Mouse (Mus musculus): Measurements from ENCODE around the gene Ampd2. TPM values are rescaled to one million over a fixed set of nuclear protein-coding genes. Genes with fewer than 3 reads are reported as not detected.

The Ampd2 gene
- polyA plus RNA-seq, 1 experiment from 2014 or later: 43.8 TPM

GRCm38 (mm10) chr3:108067370-108067934, 19.0 kb downstream of the Ampd2 start:
- no peak for DNase-seq (ENCODE audit: low spot score)
- Histone ChIP-seq H3K4me3 (replicated peaks; ENCODE audit: low read length) (no peak overlapping the region), H3K36me3 (replicated peaks; ENCODE audit: control insufficient read depth, insufficient read depth) (peaks cover 7% of the 10 kb centered on the region; the same call in 1 of the 2 replicates), H3K9ac (no peak overlapping the region), H3K27ac (no peak overlapping the region), H3K4me1 (replicated peaks; ENCODE audit: control insufficient read depth, insufficient read depth, low read length) (no peaks in the 10 kb centered on the region), H3K27me3 (ENCODE audit: control insufficient read depth, insufficient read depth, low read length) (no peaks in the 10 kb centered on the region), H3K9me3 (ENCODE audit: control insufficient read depth, low read length) (no peaks in the 10 kb centered on the region), H3K4me2 (replicated peaks) (no peak overlapping the region)
- no peak for ATAC-seq (ENCODE audit: low FRiP score)
- 67% methylated on average over 6 of the region's 6 CpGs for WGBS

- Histone ChIP-seq H3K27ac (no peak overlapping the region), H3K4me1 (replicated peaks; ENCODE audit: control insufficient read depth, insufficient read depth, low read length) (no peaks in the 10 kb centered on the region), H3K9me3 (ENCODE audit: control insufficient read depth, low read length) (no peaks in the 10 kb centered on the region), H3K4me3 (replicated peaks; ENCODE audit: low read length) (no peak overlapping the region), H3K9ac (no peak overlapping the region), H3K27me3 (ENCODE audit: control insufficient read depth, insufficient read depth, low read length) (no peaks in the 10 kb centered on the region), H3K4me2 (replicated peaks) (no peak overlapping the region), H3K36me3 (replicated peaks; ENCODE audit: control insufficient read depth, insufficient read depth) (no peaks in the 10 kb centered on the region)
- WGBS: 84% methylated on average over 9 of the region's 9 CpGs
- DNase-seq (ENCODE audit: low spot score) (no peak), ATAC-seq (ENCODE audit: low FRiP score) (no peak)
Measured at GRCm38 (mm10) chr3:108065551-108065950, 20.9 kb downstream of the Ampd2 start.

DNA sequence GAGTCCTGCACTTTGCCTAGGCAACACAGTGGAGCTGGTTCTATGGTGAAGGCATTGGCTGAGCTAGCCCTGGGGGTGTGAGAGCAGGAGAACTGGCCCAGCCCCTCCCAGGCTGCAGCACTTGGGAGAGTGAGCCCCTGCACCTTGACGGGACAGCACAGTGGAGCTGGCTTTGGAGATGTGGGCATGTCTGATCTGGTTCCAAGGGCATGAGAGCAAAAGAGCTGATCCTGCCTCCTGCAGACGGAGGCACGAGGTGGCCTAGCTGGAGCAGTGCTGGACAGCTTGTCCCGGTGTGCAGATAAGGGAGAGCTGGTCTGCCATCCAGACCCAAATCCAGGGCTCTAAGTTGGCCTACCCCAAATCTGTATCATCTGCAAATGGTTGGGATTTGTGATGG, 21.8 kb downstream of the Ampd2 start:
- Histone ChIP-seq H3K9me3 (ENCODE audit: control insufficient read depth, low read length) (no peaks in the 10 kb centered on the region), H3K4me3 (replicated peaks; ENCODE audit: low read length) (no peak overlapping the region), H3K4me1 (replicated peaks; ENCODE audit: control insufficient read depth, insufficient read depth, low read length) (no peaks in the 10 kb centered on the region), H3K9ac (no peak overlapping the region), H3K27me3 (ENCODE audit: control insufficient read depth, insufficient read depth, low read length) (no peaks in the 10 kb centered on the region), H3K36me3 (replicated peaks; ENCODE audit: control insufficient read depth, insufficient read depth) (no peaks in the 10 kb centered on the region), H3K4me2 (replicated peaks) (no peak overlapping the region), H3K27ac (no peak overlapping the region)
- 79% methylated on average over 4 of the region's 4 CpGs for WGBS
- ATAC-seq (ENCODE audit: low FRiP score) (no peak), DNase-seq (ENCODE audit: low spot score) (no peak)

GRCm38 (mm10) chr3:108062648-108063047, 23.8 kb downstream of the Ampd2 start:
- WGBS: 85% methylated on average over 8 of the region's 8 CpGs
- ATAC-seq (ENCODE audit: low FRiP score) (no peak), DNase-seq (ENCODE audit: low spot score) (no peak)
- Histone ChIP-seq H3K4me1 (replicated peaks; ENCODE audit: control insufficient read depth, insufficient read depth, low read length) (no peaks in the 10 kb centered on the region), H3K4me3 (replicated peaks; ENCODE audit: low read length) (no peak overlapping the region), H3K36me3 (replicated peaks; ENCODE audit: control insufficient read depth, insufficient read depth) (no peaks in the 10 kb centered on the region), H3K4me2 (replicated peaks) (no peak overlapping the region), H3K9ac (no peak overlapping the region), H3K27ac (no peak overlapping the region), H3K27me3 (ENCODE audit: control insufficient read depth, insufficient read depth, low read length) (no peaks in the 10 kb centered on the region), H3K9me3 (ENCODE audit: control insufficient read depth, low read length) (no peaks in the 10 kb centered on the region)

DNA sequence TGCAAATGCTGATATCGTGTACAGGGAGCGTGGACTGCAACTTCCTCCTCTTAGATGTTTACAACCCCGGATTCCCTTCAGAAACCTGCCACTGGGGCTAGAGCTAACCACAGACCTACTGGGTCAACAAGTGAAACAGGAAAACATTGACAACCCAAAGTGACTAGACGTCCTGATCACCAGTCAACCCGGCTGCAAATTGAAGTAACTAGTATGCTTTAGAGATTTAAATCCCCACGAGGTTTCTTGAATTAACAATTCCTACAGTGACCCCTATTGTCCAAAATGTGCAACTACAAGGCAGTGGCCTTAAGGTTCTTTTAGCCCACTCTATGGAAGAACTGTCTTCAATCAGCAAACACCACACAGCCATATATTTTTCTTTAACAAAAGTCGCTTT, 25.0 kb downstream of the Ampd2 start:
- no peak overlapping the region for H3K9ac ChIP-seq
- no peak overlapping the region for H3K27ac ChIP-seq
- DNase-seq (ENCODE audit: low spot score) (peak; percentile 89), ATAC-seq (ENCODE audit: low FRiP score) (no peak)
- no peaks in the 10 kb centered on the region for H3K4me1 ChIP-seq (replicated peaks; ENCODE audit: control insufficient read depth, insufficient read depth, low read length)
- 26% methylated on average over 7 of the region's 7 CpGs for WGBS
- no peak overlapping the region for H3K4me2 ChIP-seq (replicated peaks)
- H3K4me3 ChIP-seq (replicated peaks; ENCODE audit: low read length): no peak overlapping the region
- H3K36me3 ChIP-seq (replicated peaks; ENCODE audit: control insufficient read depth, insufficient read depth): no peaks in the 10 kb centered on the region
- H3K27me3 ChIP-seq (ENCODE audit: control insufficient read depth, insufficient read depth, low read length): no peaks in the 10 kb centered on the region
- H3K9me3 ChIP-seq (ENCODE audit: control insufficient read depth, low read length): no peaks in the 10 kb centered on the region

DNA sequence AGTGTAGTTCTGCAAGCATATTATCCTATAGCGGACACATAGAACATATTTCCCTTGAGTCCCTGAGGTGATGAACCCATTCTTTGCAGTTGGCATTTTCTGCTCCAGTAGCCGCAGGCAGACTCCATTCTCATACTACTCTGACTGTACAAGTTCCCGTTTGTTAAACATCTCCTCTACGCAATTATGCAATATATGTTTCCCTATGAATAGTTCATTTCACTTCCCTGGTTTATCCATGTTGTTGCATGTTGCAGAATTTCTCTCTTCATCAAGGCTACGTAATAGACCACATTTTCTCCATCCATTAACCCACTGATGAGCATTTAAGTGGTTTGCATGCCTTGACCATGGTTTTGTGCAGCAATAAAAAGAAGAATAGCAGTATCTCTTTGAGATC, 36.0 kb downstream of the Ampd2 start:
- ATAC-seq (ENCODE audit: low FRiP score) (no peak), DNase-seq (ENCODE audit: low spot score) (no peak)
- Histone ChIP-seq H3K9me3 (ENCODE audit: control insufficient read depth, low read length) (no peaks in the 10 kb centered on the region), H3K4me2 (replicated peaks) (no peak overlapping the region), H3K27ac (no peak overlapping the region), H3K4me3 (replicated peaks; ENCODE audit: low read length) (no peak overlapping the region), H3K9ac (no peak overlapping the region), H3K27me3 (ENCODE audit: control insufficient read depth, insufficient read depth, low read length) (no peaks in the 10 kb centered on the region), H3K4me1 (replicated peaks; ENCODE audit: control insufficient read depth, insufficient read depth, low read length) (no peaks in the 10 kb centered on the region), H3K36me3 (replicated peaks; ENCODE audit: control insufficient read depth, insufficient read depth) (no peaks in the 10 kb centered on the region)
- WGBS: 89% methylated on average over 5 of the region's 5 CpGs

DNA sequence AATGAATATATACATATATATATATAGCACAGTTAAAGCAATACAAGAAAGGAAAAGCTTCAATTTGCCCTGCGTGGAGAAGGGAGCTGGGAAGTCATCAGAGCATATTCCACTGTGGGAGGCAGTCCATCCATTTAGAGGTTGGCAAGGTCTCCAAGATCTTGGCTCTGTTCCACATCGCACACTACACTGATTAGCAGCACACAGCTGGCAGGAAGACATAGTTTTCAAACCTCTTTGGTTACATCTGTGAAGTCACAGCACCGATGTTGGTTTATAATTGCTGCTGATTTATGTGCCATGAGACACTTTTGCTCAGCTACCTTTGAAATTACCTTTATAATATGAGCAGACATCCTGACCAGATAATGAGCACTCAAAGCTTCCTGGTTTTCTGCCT, 38.1 kb downstream of the Ampd2 start:
- no peak overlapping the region for H3K9ac ChIP-seq
- H3K9me3 ChIP-seq (ENCODE audit: control insufficient read depth, low read length): no peaks in the 10 kb centered on the region
- ATAC-seq (ENCODE audit: low FRiP score) (no peak), DNase-seq (ENCODE audit: low spot score) (no peak)
- no peak overlapping the region for H3K4me2 ChIP-seq (replicated peaks)
- no peaks in the 10 kb centered on the region for H3K27me3 ChIP-seq (ENCODE audit: control insufficient read depth, insufficient read depth, low read length)
- peaks cover 11% of the 10 kb centered on the region for H3K4me1 ChIP-seq (replicated peaks; ENCODE audit: control insufficient read depth, insufficient read depth, low read length)
- 70% methylated on average over 3 of the region's 3 CpGs for WGBS
- H3K27ac ChIP-seq: no peak overlapping the region
- no peak overlapping the region for H3K4me3 ChIP-seq (replicated peaks; ENCODE audit: low read length)
- no peaks in the 10 kb centered on the region for H3K36me3 ChIP-seq (replicated peaks; ENCODE audit: control insufficient read depth, insufficient read depth)

DNA sequence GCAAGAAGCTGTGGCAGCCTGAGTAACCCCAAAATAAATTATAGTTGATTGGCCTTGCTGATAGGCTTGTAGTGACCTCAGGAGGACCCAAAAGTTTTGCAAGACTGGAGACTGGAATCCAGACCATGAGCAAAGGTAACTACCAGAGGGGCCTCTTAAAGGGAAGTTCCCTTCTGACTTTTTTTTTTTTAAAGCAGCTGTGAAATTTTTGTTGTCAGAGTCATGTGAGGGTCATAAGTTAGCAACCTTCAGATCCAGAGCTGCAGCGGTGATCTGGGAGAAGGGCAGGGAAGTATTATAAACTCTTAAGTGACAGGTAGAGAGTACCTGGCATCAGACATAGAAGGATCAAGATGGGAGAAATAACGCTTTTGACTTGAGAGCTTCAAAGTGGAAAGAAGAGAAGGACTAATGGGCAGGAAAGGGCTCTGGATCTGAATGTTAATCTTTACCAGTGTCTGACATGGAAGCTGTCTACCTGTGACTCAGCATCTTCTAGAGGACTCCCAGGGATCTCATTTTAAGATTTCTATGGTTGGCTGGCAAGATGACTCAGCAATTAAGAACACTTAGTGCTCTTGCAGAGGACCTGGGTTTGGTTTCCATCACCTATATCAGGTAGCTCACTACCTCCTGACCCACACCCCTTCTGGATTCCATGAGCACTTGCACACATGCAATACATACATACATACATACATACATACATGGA, 39.4 kb downstream of the Ampd2 start:
- no peak overlapping the region for H3K9ac ChIP-seq
- H3K4me2 ChIP-seq (replicated peaks): no peak overlapping the region
- no peak overlapping the region for H3K27ac ChIP-seq
- H3K4me3 ChIP-seq (replicated peaks; ENCODE audit: low read length): no peak overlapping the region
- H3K27me3 ChIP-seq (ENCODE audit: control insufficient read depth, insufficient read depth, low read length): no peaks in the 10 kb centered on the region
- ATAC-seq (ENCODE audit: low FRiP score) (no peak), DNase-seq (ENCODE audit: low spot score) (no peak)
- no peaks in the 10 kb centered on the region for H3K9me3 ChIP-seq (ENCODE audit: control insufficient read depth, low read length)
- no peaks in the 10 kb centered on the region for H3K36me3 ChIP-seq (replicated peaks; ENCODE audit: control insufficient read depth, insufficient read depth)
- WGBS: 95% methylated on average over 2 of the region's 2 CpGs
- peaks cover 11% of the 10 kb centered on the region for H3K4me1 ChIP-seq (replicated peaks; ENCODE audit: control insufficient read depth, insufficient read depth, low read length)

DNA sequence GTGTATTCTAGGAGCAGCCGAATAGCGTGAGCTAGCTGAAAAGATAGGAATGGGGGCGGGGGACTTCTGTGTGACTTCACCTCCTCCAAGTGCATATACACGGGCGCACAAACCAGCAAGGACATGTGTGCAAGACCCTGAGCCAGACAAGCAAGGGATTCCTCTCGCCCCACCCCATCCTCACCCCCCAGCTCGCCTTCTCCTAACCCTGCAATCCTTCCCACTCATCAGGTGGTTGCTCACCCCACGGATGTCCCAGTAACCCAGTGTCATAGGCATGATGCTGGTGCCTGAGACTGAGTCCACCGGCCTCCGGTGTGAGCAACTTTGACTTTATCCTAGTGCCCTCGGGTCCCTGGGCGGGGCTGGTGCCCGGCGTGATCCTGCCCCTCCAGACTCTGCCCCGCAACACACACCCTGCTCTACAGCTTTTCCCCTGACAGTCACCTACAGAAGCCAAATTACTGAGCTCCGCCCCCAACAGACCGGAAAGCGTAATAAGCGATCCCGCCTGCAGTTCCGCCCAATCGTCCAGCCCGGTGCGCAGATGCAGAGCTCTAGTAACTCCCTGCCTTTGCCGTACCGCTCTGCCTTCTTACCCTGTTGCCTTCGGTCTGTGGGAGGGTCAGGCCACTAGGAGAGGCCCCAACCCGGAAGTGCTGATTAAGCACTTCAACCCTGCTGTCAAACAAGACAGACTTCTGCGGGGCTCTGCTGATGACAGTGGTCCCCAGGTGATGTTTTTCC, 41.9 kb downstream of the Ampd2 start, which contains the start of gene Gstm4:
TSS of gene Gstm4 (minus strand) at position 501 of the 747 bp plus-strand sequence.
- ATAC-seq (ENCODE audit: low FRiP score) (peak; percentile 93), DNase-seq (ENCODE audit: low spot score) (peak; percentile 82)
- 6% methylated on average over 29 of the region's 29 CpGs for WGBS
- Histone ChIP-seq H3K4me2 (replicated peaks) (peak within 1 kb of the TSS; percentile 93), H3K9ac (peak within 1 kb of the TSS; percentile 81), H3K27me3 (ENCODE audit: control insufficient read depth, insufficient read depth, low read length) (no peaks in the 10 kb centered on the region), H3K9me3 (ENCODE audit: control insufficient read depth, low read length) (no peaks in the 10 kb centered on the region), H3K4me1 (replicated peaks; ENCODE audit: control insufficient read depth, insufficient read depth, low read length) (peaks cover 11% of the 10 kb centered on the region), H3K4me3 (replicated peaks; ENCODE audit: low read length) (peak within 1 kb of the TSS; percentile 51), H3K27ac (peak within 1 kb of the TSS; percentile 48), H3K36me3 (replicated peaks; ENCODE audit: control insufficient read depth, insufficient read depth) (no peaks in the 10 kb centered on the region)

All from hindbrain, embryonic 14.5 days (tissue).